Mouse (Mus musculus) heart, postnatal 0 days (tissue): Measurements from ENCODE around the gene Tex29. TPM values are rescaled to one million over a fixed set of nuclear protein-coding genes. Genes with fewer than 3 reads are reported as not detected.

ENCODE experiments used
- ATAC-seq: fragments of 200-750 bp; cut with Nextera tagmentation; 2 replicates; pipeline ENCODE4 v1.8.0; 2017; ENCODE audit warnings: low read depth, moderate number of reproducible peaks, moderate library complexity; ENCODE audit not compliant: insufficient read depth
- DNase-seq: peaks from one replicate; pipeline ENCODE4 v3.0.0-alpha.2; 2016; ENCODE audit warnings: low spot score
- H3K27ac ChIP-seq: fragments of 300-500 bp; sonication (generic); 2 replicates; pipeline ENCODE4 v1.5.1; 2014; ENCODE audit warnings: low read depth, mild to moderate bottlenecking
- H3K27me3 ChIP-seq: fragments of 300-500 bp; sonication (generic); 2 replicates; pipeline ENCODE4 v1.6.1; 2014; ENCODE audit warnings: low read length, mixed read lengths; ENCODE audit not compliant: control insufficient read depth, insufficient read depth
- H3K36me3 ChIP-seq: fragments of 300-500 bp; sonication (generic); replicated peaks from 2 replicates; pipeline ENCODE4 v1.6.1; 2014; ENCODE audit warnings: low read length, mixed read lengths; ENCODE audit not compliant: control insufficient read depth, insufficient read depth
- H3K4me1 ChIP-seq: fragments of 300-500 bp; sonication (generic); 2 replicates; pipeline ENCODE4 v1.6.1; 2014; ENCODE audit warnings: antibody characterized with exemption; ENCODE audit not compliant: control insufficient read depth, insufficient read depth
- H3K4me2 ChIP-seq: fragments of 300-500 bp; sonication (generic); 2 replicates; pipeline ENCODE4 v1.6.1; 2014; ENCODE audit warnings: low read depth, mild to moderate bottlenecking, low read length, moderate library complexity
- H3K4me3 ChIP-seq: fragments of 300-500 bp; sonication (generic); 2 replicates; pipeline ENCODE4 v1.5.1; 2014; ENCODE audit warnings: low read depth, low read length
- H3K9ac ChIP-seq: fragments of 300-500 bp; sonication (generic); replicated peaks from 2 replicates; pipeline ENCODE4 v1.6.1; 2014; ENCODE audit warnings: low read depth, low read length, mixed read lengths
- H3K9me3 ChIP-seq: fragments of 300-500 bp; sonication (generic); replicated peaks from 2 replicates; pipeline ENCODE4 v1.6.1; 2016; ENCODE audit warnings: low read length; ENCODE audit not compliant: control insufficient read depth
- CTCF ChIP-seq: IDR thresholded peaks from 2 replicates; pipeline ENCODE4 v1.5.1; 2016; ENCODE audit warnings: antibody characterized with exemption, control low read depth, low read depth
- EP300 ChIP-seq: IDR thresholded peaks from 2 replicates; pipeline ENCODE4 v1.6.1; 2016; ENCODE audit warnings: antibody characterized with exemption, low read depth
- WGBS: fragments of 180-500 bp; shearing (Covaris S2); extraction: QIAGEN DNeasy Blood & Tissue Kit; methylation state at CpG from one replicate; pipeline ENCODE4 v1.1.7; 2014; 5-methylcytosine and 5-hydroxymethylcytosine counted together
- polyA plus RNA-seq: library from polyadenylated mRNA; unstranded; fragments of >200 nt; fragmentation: Nextera tagmentation; extraction: Ambion mirVana; gene quantifications from 2 replicates; pipeline ENCODE4 v1.2.1, GENCODE M21; 2015
- total RNA-seq: library from RNA; depleted of rRNA; stranded (reverse); fragments of >200 nt; gene quantifications from 2 replicates; pipeline ENCODE4 v1.2.3, GENCODE M21; 2014; ENCODE audit warnings: low replicate concordance

Tex29 gene
- total and polyA plus RNA-seq, 2 experiments from 2014 or later: 1.3 TPM; not detected in 1

DNA sequence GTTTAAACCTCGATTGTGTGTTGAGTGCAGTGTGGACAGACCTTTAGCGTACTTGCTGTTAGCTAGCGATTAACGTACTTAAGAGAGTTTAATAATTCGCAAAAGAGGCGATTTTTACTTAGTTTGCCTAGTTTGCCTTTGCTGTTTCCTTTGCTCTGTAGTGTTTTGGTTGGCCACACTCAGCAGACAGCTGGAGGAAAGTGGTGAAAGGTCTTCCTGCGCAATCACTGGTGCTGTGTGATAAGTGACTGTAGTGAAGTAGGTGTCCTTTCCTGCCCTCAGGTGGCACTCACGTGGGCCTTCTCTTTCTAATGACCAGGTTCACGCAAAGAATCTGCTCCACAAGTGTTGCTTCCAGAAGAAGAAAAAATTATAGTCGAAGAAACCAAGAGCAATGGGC is 9.1 kb upstream of the Tex29 start:
- H3K36me3 ChIP-seq: peaks cover 92% of the 10 kb centered on the region

DNA sequence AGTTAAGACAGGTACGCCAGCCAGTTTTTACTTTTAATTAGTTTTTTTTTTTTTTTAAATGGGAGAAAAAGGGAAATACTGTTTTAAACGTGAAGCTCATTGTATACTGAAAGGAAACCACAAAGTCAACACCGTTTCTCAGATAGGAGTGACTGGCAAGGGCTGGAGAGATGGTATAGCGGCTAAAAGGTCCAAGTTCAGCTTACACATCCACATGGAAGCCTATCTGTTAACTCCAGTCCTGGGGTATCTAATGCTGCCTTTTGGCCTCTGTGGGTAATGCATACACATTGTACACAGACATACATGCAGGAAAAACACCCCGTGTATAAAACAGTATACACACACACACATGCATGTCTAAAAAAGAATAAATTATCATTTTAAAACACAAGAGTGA is 8.3 kb upstream of the Tex29 start:
- no peak overlapping the region for H3K9ac ChIP-seq
- H3K4me1 ChIP-seq: no peaks in the 10 kb centered on the region
- no peak overlapping the region for H3K27ac ChIP-seq
- no peak for TF ChIP-seq CTCF
- no peak for TF ChIP-seq EP300
- ATAC-seq (no peak), DNase-seq (no peak)
- H3K4me2 ChIP-seq: no peak overlapping the region
- 86% methylated on average over 5 of the region's 5 CpGs for WGBS
- H3K36me3 ChIP-seq: peaks cover 84% of the 10 kb centered on the region
- H3K4me3 ChIP-seq: no peak overlapping the region
- no peaks in the 10 kb centered on the region for H3K9me3 ChIP-seq
- no peaks in the 10 kb centered on the region for H3K27me3 ChIP-seq

More for the DNA sequence above, 9.1 kb upstream of the Tex29 start:
- H3K9ac ChIP-seq: no peak overlapping the region
- H3K4me2 ChIP-seq: no peak overlapping the region
- no peaks in the 10 kb centered on the region for H3K9me3 ChIP-seq
- no peak overlapping the region for H3K4me3 ChIP-seq
- DNase-seq (no peak), ATAC-seq (no peak)
- no peak for TF ChIP-seq EP300
- no peak for TF ChIP-seq CTCF
- H3K27ac ChIP-seq: no peak overlapping the region
- no peaks in the 10 kb centered on the region for H3K27me3 ChIP-seq
- 67% methylated on average over 10 of the region's 10 CpGs for WGBS
- no peaks in the 10 kb centered on the region for H3K4me1 ChIP-seq

DNA sequence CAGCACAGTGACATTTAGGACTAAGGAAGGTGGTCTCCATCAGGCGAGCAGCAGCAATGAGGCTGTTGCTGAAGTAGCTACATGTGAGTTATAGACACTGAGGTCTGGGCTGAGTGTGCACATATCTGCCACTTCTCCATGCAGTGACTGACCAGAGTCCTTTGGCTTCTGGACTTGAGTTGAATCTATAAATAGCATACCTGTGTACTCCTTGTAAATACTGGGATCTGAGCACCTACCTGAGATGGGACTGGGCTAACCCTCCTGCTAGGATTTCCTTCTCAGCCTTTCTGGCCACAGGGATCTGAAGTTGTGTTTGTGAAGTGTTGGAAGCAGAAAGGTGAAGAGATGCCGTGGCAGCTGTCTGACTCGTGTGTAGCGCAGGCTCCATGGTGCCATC is 7.1 kb upstream of the Tex29 start:
- WGBS: 88% methylated on average over 4 of the region's 4 CpGs
- ATAC-seq: no peak
- Histone ChIP-seq H3K27me3 (no peaks in the 10 kb centered on the region), H3K36me3 (peaks cover 72% of the 10 kb centered on the region), H3K4me3 (no peak overlapping the region), H3K4me1 (no peaks in the 10 kb centered on the region), H3K4me2 (no peak overlapping the region), H3K9me3 (no peaks in the 10 kb centered on the region), H3K9ac (no peak overlapping the region), H3K27ac (no peak overlapping the region)
- no peak for DNase-seq
- no peak for TF ChIP-seq CTCF
- TF ChIP-seq EP300: no peak

DNA sequence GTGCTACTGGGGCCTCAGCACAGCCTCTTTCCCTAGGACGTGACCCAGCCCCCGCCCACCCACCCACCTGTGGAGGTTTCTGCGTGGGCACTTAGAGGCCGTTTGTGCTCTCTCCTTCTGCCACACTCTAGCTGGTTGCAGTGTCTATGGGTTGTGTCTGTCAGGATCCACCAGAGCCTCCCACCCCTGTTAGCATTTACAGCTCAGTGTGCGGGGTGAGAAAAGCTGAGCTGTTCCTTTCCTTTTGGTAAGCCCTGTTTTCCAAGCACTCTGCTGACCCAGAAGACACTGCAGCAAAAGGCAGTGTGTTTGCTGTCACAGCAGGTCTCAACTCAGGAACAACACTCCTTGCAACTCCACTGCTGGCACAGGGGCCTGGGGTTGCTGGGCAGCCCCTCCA is 6.1 kb upstream of the Tex29 start:
- Histone ChIP-seq H3K4me1 (no peaks in the 10 kb centered on the region), H3K27ac (no peak overlapping the region), H3K4me3 (no peak overlapping the region), H3K27me3 (no peaks in the 10 kb centered on the region), H3K36me3 (peaks cover 62% of the 10 kb centered on the region), H3K9ac (no peak overlapping the region), H3K4me2 (no peak overlapping the region), H3K9me3 (no peaks in the 10 kb centered on the region)
- WGBS: 84% methylated on average over 5 of the region's 5 CpGs
- ATAC-seq (no peak), DNase-seq (no peak)
- TF ChIP-seq CTCF (no peak), EP300 (no peak)

DNA sequence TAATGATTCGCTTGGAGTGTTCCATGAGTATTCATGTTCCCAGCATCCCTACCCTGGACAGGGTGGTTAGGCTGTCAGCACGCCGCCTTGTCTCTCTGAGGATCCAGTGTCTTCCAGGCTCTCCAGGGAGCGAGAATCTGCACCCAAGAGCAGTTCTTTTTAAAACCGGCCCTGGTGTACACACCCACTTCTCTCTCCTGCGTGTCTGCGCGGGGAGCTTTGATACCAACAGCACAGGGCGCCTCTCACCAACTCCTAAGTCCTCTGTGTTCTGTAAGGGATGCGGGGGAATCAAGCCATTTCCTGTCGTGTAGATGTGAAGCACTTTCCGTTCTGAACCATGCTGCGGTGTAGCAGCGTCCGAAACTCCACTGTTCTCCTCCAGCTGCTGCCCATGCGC is 5.6 kb upstream of the Tex29 start:
- H3K9me3 ChIP-seq: no peaks in the 10 kb centered on the region
- no peak for TF ChIP-seq CTCF
- no peak for TF ChIP-seq EP300
- no peak for ATAC-seq
- no peak overlapping the region for H3K4me2 ChIP-seq
- no peak overlapping the region for H3K9ac ChIP-seq
- no peak overlapping the region for H3K27ac ChIP-seq
- no peak for DNase-seq
- H3K27me3 ChIP-seq: no peaks in the 10 kb centered on the region
- H3K36me3 ChIP-seq: peaks cover 58% of the 10 kb centered on the region
- H3K4me3 ChIP-seq: no peak overlapping the region
- WGBS: 86% methylated on average over 16 of the region's 16 CpGs
- no peaks in the 10 kb centered on the region for H3K4me1 ChIP-seq

DNA sequence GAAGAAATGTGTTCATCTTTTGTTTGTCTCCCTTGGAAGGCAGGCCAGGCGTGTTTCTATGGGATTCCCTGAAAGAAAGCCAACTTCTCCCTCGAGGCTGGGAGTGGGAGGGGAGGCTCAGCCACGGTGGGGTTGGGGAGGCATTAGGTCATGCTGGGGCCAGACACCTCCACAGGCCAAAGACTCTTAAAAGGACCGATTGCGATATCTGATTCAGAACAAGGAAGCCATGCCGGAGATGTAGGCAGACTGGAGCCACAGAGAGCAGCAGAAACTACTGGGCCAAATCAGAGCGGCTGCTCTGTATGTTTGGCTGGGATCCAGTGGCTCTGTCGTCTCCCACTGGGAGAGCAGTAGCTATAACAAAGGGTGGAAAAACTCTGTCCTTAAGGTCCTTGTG is 1.3 kb downstream of the Tex29 start:
- H3K9me3 ChIP-seq: no peaks in the 10 kb centered on the region
- no peaks in the 10 kb centered on the region for H3K27me3 ChIP-seq
- TF ChIP-seq EP300: no peak
- no peak for TF ChIP-seq CTCF
- peak overlapping the region; percentile 43 for H3K27ac ChIP-seq
- H3K4me2 ChIP-seq: peak overlapping the region; percentile 48
- peaks cover 20% of the 10 kb centered on the region; the same call in 1 of the 2 replicates for H3K4me1 ChIP-seq
- 5% methylated on average over 8 of the region's 8 CpGs for WGBS
- peak; percentile 74 for ATAC-seq
- DNase-seq: peak; percentile 79
- H3K9ac ChIP-seq: peak overlapping the region; percentile 40; the same call in 1 of the 2 replicates
- no peaks in the 10 kb centered on the region; the same call in 1 of the 2 replicates for H3K36me3 ChIP-seq
- no peak overlapping the region for H3K4me3 ChIP-seq
